Mouse (Mus musculus): ENCODE results near the gene Sik2.

GRCm38 (mm10) chr9:50957956-50958489 is 50.9 kb downstream of the Sik2 start:
- TF ChIP-seq CTCF (IDR thresholded peaks at IDR 0.05) (no peak), EP300 (IDR thresholded peaks at IDR 0.05) (no peak)

Measured in lung, postnatal 0 days (tissue).